ENCODE assay signal across 14 mouse cellular contexts in genomic region chr10:10046753-10047152, GRCm38 (mm10).
"Had no signal": no experiment of that assay in that cellular context is flagged by ENCODE, and none has a peak within 500 bp of the region (broad histone marks: within the 10 kb centered on the region; RNA-seq: fewer than 3 reads in every experiment).

No protein-coding gene starts in this region.

- H3K4me2 ChIP-seq: liver, embryonic 12.5 days; lung, embryonic 14.5 days; midbrain, embryonic 12.5 days; neural tube, embryonic 12.5 days; stomach, embryonic 15.5 days had no signal

- H3K4me1 ChIP-seq: liver, embryonic 12.5 days; midbrain, embryonic 12.5 days; neural tube, embryonic 12.5 days; stomach, embryonic 15.5 days had no signal

- H3K36me3 ChIP-seq: liver, embryonic 12.5 days; midbrain, embryonic 12.5 days; neural tube, embryonic 12.5 days; stomach, embryonic 15.5 days had no signal

- H3K27me3 ChIP-seq: liver, embryonic 12.5 days; midbrain, embryonic 12.5 days; neural tube, embryonic 12.5 days; stomach, embryonic 15.5 days had no signal

- H3K9me3 ChIP-seq: liver, embryonic 12.5 days; midbrain, embryonic 12.5 days; neural tube, embryonic 12.5 days; stomach, embryonic 15.5 days had no signal

- ATAC-seq: liver, embryonic 12.5 days had no signal

- H3K4me3 ChIP-seq: liver, embryonic 12.5 days; midbrain, embryonic 12.5 days; neural tube, embryonic 12.5 days; stomach, embryonic 15.5 days had no signal

- H3K9ac ChIP-seq: liver, embryonic 12.5 days; liver, embryonic 14.5 days; lung, embryonic 14.5 days; midbrain, embryonic 12.5 days; neural tube, embryonic 12.5 days; stomach, embryonic 15.5 days had no signal

- DNase-seq: lung, adult 18-20 months; lung, embryonic 14.5 days; lung, postnatal 10 days; lung, postnatal 4 days; right cerebral cortex, postnatal 14 days; thymus, adult 2 months; thymus, postnatal 25 days; thymus, postnatal 4 days had no signal

- H3K27ac ChIP-seq: liver, embryonic 12.5 days; liver, embryonic 14.5 days; midbrain, embryonic 12.5 days; neural tube, embryonic 12.5 days; stomach, embryonic 15.5 days; stomach, postnatal 0 days had no signal
